ENCODE assay signal across 29 mouse cellular contexts in genomic region chr2:14847188-14847587, GRCm38 (mm10).
"Had no signal": no experiment of that assay in that cellular context is flagged by ENCODE, and none has a peak within 500 bp of the region (broad histone marks: within the 10 kb centered on the region; RNA-seq: fewer than 3 reads in every experiment).

No protein-coding gene starts in this region.

- H3K4me2 ChIP-seq: heart, embryonic 12.5 days; hindbrain, embryonic 12.5 days; hindbrain, embryonic 14.5 days; intestine, embryonic 15.5 days; limb, embryonic 12.5 days; liver, embryonic 11.5 days; liver, embryonic 13.5 days; liver, embryonic 15.5 days had no signal

- H3K4me3 ChIP-seq: gastrocnemius, adult 2 months; heart, embryonic 10.5 days; heart, embryonic 12.5 days; hindbrain, embryonic 10.5 days; hindbrain, embryonic 12.5 days; intestine, embryonic 15.5 days; layer of hippocampus, adult 2 months; limb, embryonic 10.5 days; limb, embryonic 12.5 days; liver, embryonic 13.5 days; liver, embryonic 15.5 days had no signal

- DNase-seq: gastrocnemius, adult 2 months; gastrocnemius, postnatal 10 days; gastrocnemius, postnatal 25 days; heart, postnatal 10 days; heart, postnatal 4 days; kidney, adult 18-20 months; kidney, adult 8-10 months; kidney, postnatal 10 days; kidney, postnatal 25 days; kidney, postnatal 4 days; layer of hippocampus, adult 9-11 months; layer of hippocampus, postnatal 36 days; liver; liver, embryonic 13.5 days; liver, postnatal 0 days had no signal

- H3K27me3 ChIP-seq: heart, embryonic 12.5 days; hindbrain, embryonic 12.5 days; intestine, embryonic 15.5 days; limb, embryonic 12.5 days; liver, embryonic 13.5 days; liver, embryonic 15.5 days had no signal

- H3K9ac ChIP-seq: heart, embryonic 12.5 days; hindbrain, embryonic 12.5 days; hindbrain, embryonic 14.5 days; intestine, embryonic 15.5 days; limb, embryonic 12.5 days; liver, embryonic 13.5 days; liver, embryonic 15.5 days; liver, postnatal 0 days had no signal

- H3K9me3 ChIP-seq: heart, embryonic 10.5 days; heart, embryonic 12.5 days; hindbrain, embryonic 10.5 days; hindbrain, embryonic 12.5 days; intestine, embryonic 15.5 days; limb, embryonic 10.5 days; limb, embryonic 12.5 days; liver, embryonic 13.5 days; liver, embryonic 15.5 days had no signal

- H3K4me1 ChIP-seq: heart, embryonic 10.5 days; hindbrain, embryonic 12.5 days; intestine, embryonic 15.5 days; limb, embryonic 10.5 days; limb, embryonic 12.5 days; liver, embryonic 13.5 days; liver, embryonic 15.5 days had no signal

- H3K36me3 ChIP-seq: heart, embryonic 10.5 days; heart, embryonic 12.5 days; hindbrain, embryonic 10.5 days; hindbrain, embryonic 12.5 days; intestine, embryonic 15.5 days; limb, embryonic 10.5 days; limb, embryonic 12.5 days; liver, embryonic 13.5 days; liver, embryonic 15.5 days had no signal

- ATAC-seq: hindbrain, embryonic 16.5 days; inflammation-experienced regulatory T-cells, adult 6 months; intestine, embryonic 15.5 days; intestine, postnatal 0 days; liver, postnatal 0 days had no signal

- H3K27ac ChIP-seq: gastrocnemius, adult 2 months; heart, embryonic 10.5 days; hindbrain, embryonic 10.5 days; hindbrain, embryonic 12.5 days; hindbrain, embryonic 14.5 days; intestine, embryonic 15.5 days; layer of hippocampus, adult 2 months; limb, embryonic 10.5 days; limb, embryonic 12.5 days; liver, embryonic 13.5 days; liver, embryonic 15.5 days had no signal
